Mouse (Mus musculus) liver, adult 2 months (tissue): ENCODE data around the gene Nfyb.

ENCODE experiments used
- CTCF ChIP-seq: fragments of 200-500 bp; IDR thresholded peaks from 2 replicates; pipeline ENCODE4 v1.5.1; 2011; ENCODE audit warnings: low read depth, low read length, control low read depth
- POLR2A ChIP-seq: fragments of 200-500 bp; IDR thresholded peaks from 2 replicates; pipeline ENCODE4 v1.6.1; 2011; ENCODE audit warnings: low read length, control low read depth; ENCODE audit not compliant: insufficient read depth; ENCODE audit errors: extremely low read depth

DNA sequence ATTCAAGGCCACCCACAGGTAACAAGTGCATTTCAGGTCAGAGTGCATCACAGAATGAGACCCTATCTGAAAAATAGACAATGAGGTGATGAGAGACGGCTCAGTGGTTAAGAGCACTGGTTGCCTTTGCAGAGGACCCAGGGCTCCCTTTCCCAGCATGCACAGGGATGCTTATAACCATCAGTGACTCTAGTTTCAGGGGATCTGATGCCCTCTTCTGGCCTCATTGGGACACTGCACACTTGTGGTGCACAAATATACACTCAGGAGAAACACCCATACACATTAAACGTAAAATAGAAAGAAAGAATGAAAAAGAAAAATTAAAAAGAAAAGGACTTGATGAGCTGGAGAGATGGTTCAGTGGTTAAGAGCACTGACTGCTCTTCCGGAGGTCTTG lies 27.8 kb upstream of the Nfyb start:
- TF ChIP-seq CTCF = no peak
- no peak for TF ChIP-seq POLR2A
